ENCODE assay signal across 9 mouse cellular contexts in genomic region chr9:56636766-56637402, GRCm38 (mm10).
DNase-seq lines count a peak whose midpoint lies in the region; ATAC-seq and TF ChIP-seq lines count a peak whose summit lies in the region.
"Had no signal": no experiment of that assay in that cellular context is flagged by ENCODE, and none has a peak within 500 bp of the region (broad histone marks: within the 10 kb centered on the region; RNA-seq: fewer than 3 reads in every experiment).

No protein-coding gene starts in this region.

- peaks cover 27% of the 10 kb centered on the region for H3K4me1 ChIP-seq in heart, embryonic 15.5 days (replicated peaks)
- peaks cover 4% of the 10 kb centered on the region; the same call in 1 of the 2 replicates for H3K4me1 ChIP-seq in midbrain, embryonic 11.5 days (ENCODE audit: control insufficient read depth, insufficient read depth, low read length)
- peaks cover 20% of the 10 kb centered on the region; the same call in 1 of the 2 replicates for H3K4me1 ChIP-seq in midbrain, embryonic 14.5 days (ENCODE audit: control insufficient read depth, insufficient read depth, low read length)
- H3K4me1 ChIP-seq in stomach, embryonic 16.5 days (ENCODE audit: control insufficient read depth, insufficient read depth, low read length): peaks cover 16% of the 10 kb centered on the region
- H3K4me1 ChIP-seq in lung, adult 2 months (ENCODE audit: control insufficient read depth, insufficient read depth, low read length): 0 out of 2 replicates have a peak, but pooled peaks cover 4% of the 10 kb centered on the region

- TF ChIP-seq POLR2A in lung, adult 2 months (IDR thresholded peaks at IDR 0.05; ENCODE audit: borderline replicate concordance, extremely low read depth, low read depth, low read length): no peak

- DNase-seq in heart, adult 8-10 months (ENCODE audit: low spot score): no peak
- peak; percentile 79 for DNase-seq in midbrain, embryonic 11.5 days (ENCODE audit: low spot score, missing footprints)
- DNase-seq in midbrain, embryonic 14.5 days: no peak
- peak; percentile 5 for DNase-seq in induced T-regulatory cell, adult 2 months (ENCODE audit: low read depth)
- DNase-seq in lung, adult 18-20 months: no peak
- no peak for DNase-seq in lung, adult 2 months

- H3K4me2 ChIP-seq in heart, embryonic 15.5 days: peak overlapping the region; percentile 54
- no peak overlapping the region for H3K4me2 ChIP-seq in midbrain, embryonic 11.5 days
- H3K4me2 ChIP-seq in midbrain, embryonic 14.5 days (ENCODE audit: low read length): no peak overlapping the region; the same call in 1 of the 2 replicates
- H3K4me2 ChIP-seq in stomach, embryonic 16.5 days (ENCODE audit: low read depth, low read length): peak overlapping the region; percentile 42; the same call in 1 of the 2 replicates

- H3K4me3 ChIP-seq in heart, embryonic 15.5 days: peak overlapping the region; percentile 21
- H3K4me3 ChIP-seq in midbrain, embryonic 11.5 days (ENCODE audit: low read depth, low read length): no peak overlapping the region
- H3K4me3 ChIP-seq in midbrain, embryonic 14.5 days (replicated peaks; ENCODE audit: low read depth, low read length): no peak overlapping the region
- H3K4me3 ChIP-seq in stomach, embryonic 16.5 days (replicated peaks; ENCODE audit: low read length): peak overlapping the region; percentile 17
- H3K4me3 ChIP-seq in lung, adult 2 months (replicated peaks; ENCODE audit: extremely low read depth, low read depth, low read length): no peak overlapping the region

- peak overlapping the region; percentile 13; the same call in 1 of the 2 replicates for H3K9ac ChIP-seq in heart, embryonic 15.5 days
- no peak overlapping the region for H3K9ac ChIP-seq in midbrain, embryonic 11.5 days (ENCODE audit: low read length)
- no peak overlapping the region for H3K9ac ChIP-seq in midbrain, embryonic 14.5 days (replicated peaks; ENCODE audit: low read length)
- no peak overlapping the region for H3K9ac ChIP-seq in stomach, embryonic 16.5 days (ENCODE audit: low read length)

- no peaks in the 10 kb centered on the region for H3K36me3 ChIP-seq in heart, embryonic 15.5 days
- no peaks in the 10 kb centered on the region for H3K36me3 ChIP-seq in midbrain, embryonic 11.5 days (ENCODE audit: control insufficient read depth, insufficient read depth, low read length)
- no peaks in the 10 kb centered on the region for H3K36me3 ChIP-seq in midbrain, embryonic 14.5 days (ENCODE audit: control insufficient read depth, insufficient read depth, low read length)
- H3K36me3 ChIP-seq in stomach, embryonic 16.5 days (ENCODE audit: control insufficient read depth, insufficient read depth, low read length): no peaks in the 10 kb centered on the region

- no peak for ATAC-seq in heart, embryonic 15.5 days (replicated peaks; ENCODE audit: insufficient number of reproducible peaks, insufficient read depth, low FRiP score, low read depth)
- no peak for ATAC-seq in midbrain, embryonic 11.5 days (ENCODE audit: low FRiP score)
- ATAC-seq in midbrain, embryonic 14.5 days (ENCODE audit: low FRiP score, low TSS enrichment): no peak
- no peak for ATAC-seq in stomach, embryonic 16.5 days (ENCODE audit: insufficient read depth, low FRiP score)

- WGBS in heart, embryonic 15.5 days: 44% methylated on average over 11 of the region's 11 CpGs
- 43% methylated on average over 11 of the region's 11 CpGs for WGBS in midbrain, embryonic 11.5 days
- 47% methylated on average over 11 of the region's 11 CpGs for WGBS in midbrain, embryonic 14.5 days
- WGBS in stomach, embryonic 16.5 days: 57% methylated on average over 11 of the region's 11 CpGs
- 47% methylated on average over 11 of the region's 11 CpGs for WGBS in lung, adult 2 months

- no peak for TF ChIP-seq CTCF in lung, adult 2 months (IDR thresholded peaks at IDR 0.05; ENCODE audit: insufficient read depth, low read length)

- peaks cover 82% of the 10 kb centered on the region for H3K27me3 ChIP-seq in heart, embryonic 15.5 days
- H3K27me3 ChIP-seq in midbrain, embryonic 11.5 days (ENCODE audit: control insufficient read depth, insufficient read depth, low read length): peaks cover 30% of the 10 kb centered on the region
- peaks cover 13% of the 10 kb centered on the region for H3K27me3 ChIP-seq in midbrain, embryonic 14.5 days (ENCODE audit: control insufficient read depth, insufficient read depth, low read length)
- H3K27me3 ChIP-seq in stomach, embryonic 16.5 days (ENCODE audit: control insufficient read depth, insufficient read depth, low read length): peaks cover 39% of the 10 kb centered on the region

- H3K9me3 ChIP-seq in heart, embryonic 15.5 days (replicated peaks): no peaks in the 10 kb centered on the region
- no peaks in the 10 kb centered on the region for H3K9me3 ChIP-seq in midbrain, embryonic 11.5 days (ENCODE audit: control insufficient read depth, low read length)
- no peaks in the 10 kb centered on the region for H3K9me3 ChIP-seq in midbrain, embryonic 14.5 days (ENCODE audit: control insufficient read depth, low read length)
- no peaks in the 10 kb centered on the region for H3K9me3 ChIP-seq in stomach, embryonic 16.5 days (replicated peaks; ENCODE audit: control insufficient read depth, low read length)

- H3K27ac ChIP-seq in heart, embryonic 15.5 days: no peak overlapping the region
- no peak overlapping the region for H3K27ac ChIP-seq in midbrain, embryonic 11.5 days (ENCODE audit: low read depth, low read length)
- H3K27ac ChIP-seq in midbrain, embryonic 14.5 days (replicated peaks; ENCODE audit: low read depth, low read length): no peak overlapping the region
- H3K27ac ChIP-seq in stomach, embryonic 16.5 days (ENCODE audit: low read length): no peak overlapping the region
- H3K27ac ChIP-seq: kidney, postnatal 0 days had no signal

Comparison
In these comparisons a context has a peak if more than half of its experiments do, and no peak if none do; other contexts are left out.
1. DNase-seq: peak in midbrain, embryonic 11.5 days (single experiment) and induced T-regulatory cell, adult 2 months (single experiment); none in heart, adult 8-10 months (single experiment), midbrain, embryonic 14.5 days (single experiment), lung, adult 18-20 months (0 of 2) and lung, adult 2 months (single experiment).
2. H3K4me2 ChIP-seq: peak in heart, embryonic 15.5 days (single experiment) and stomach, embryonic 16.5 days (single experiment); none in midbrain, embryonic 11.5 days (single experiment) and midbrain, embryonic 14.5 days (single experiment).
3. H3K4me3 ChIP-seq: peak in heart, embryonic 15.5 days (single experiment) and stomach, embryonic 16.5 days (single experiment); none in midbrain, embryonic 11.5 days (single experiment), midbrain, embryonic 14.5 days (single experiment) and lung, adult 2 months (single experiment).